Mouse (Mus musculus): ENCODE measurements at regions not wholly inside any gene's neighbourhood (a gene's known extent, or its start where the extent isn't known, plus 50 kb on each side); places are given as distances from the start of the nearest gene placed in this dataset.

- Histone ChIP-seq H3K9ac (ENCODE audit: low read depth, low read length) (no peak overlapping the region), H3K36me3 (ENCODE audit: control insufficient read depth, insufficient read depth) (no peaks in the 10 kb centered on the region), H3K4me3 (ENCODE audit: low read depth, low read length) (no peak overlapping the region), H3K9me3 (ENCODE audit: control insufficient read depth) (no peaks in the 10 kb centered on the region), H3K4me2 (replicated peaks; ENCODE audit: low read depth) (no peak overlapping the region), H3K4me1 (replicated peaks; ENCODE audit: control insufficient read depth, insufficient read depth, low read length) (no peaks in the 10 kb centered on the region), H3K27me3 (replicated peaks; ENCODE audit: control insufficient read depth, insufficient read depth, low read length) (no peaks in the 10 kb centered on the region), H3K27ac (ENCODE audit: low read depth, low read length) (no peak overlapping the region)
- ATAC-seq: no peak
- no peak for TF ChIP-seq CTCF (IDR thresholded peaks at IDR 0.05; ENCODE audit: low read depth)
- 90% methylated on average over 1 of the region's 1 CpGs for WGBS
These were observed 159.7 kb upstream of the Vwde start for GRCm38 (mm10) chr6:13384469-13384868.

GRCm38 (mm10) chr6:13383211-13383610 is 158.4 kb upstream of the Vwde start:
- Histone ChIP-seq H3K4me2 (replicated peaks; ENCODE audit: low read depth) (no peak overlapping the region), H3K27ac (ENCODE audit: low read depth, low read length) (no peak overlapping the region), H3K27me3 (replicated peaks; ENCODE audit: control insufficient read depth, insufficient read depth, low read length) (no peaks in the 10 kb centered on the region), H3K9ac (ENCODE audit: low read depth, low read length) (no peak overlapping the region), H3K9me3 (ENCODE audit: control insufficient read depth) (no peaks in the 10 kb centered on the region), H3K36me3 (ENCODE audit: control insufficient read depth, insufficient read depth) (no peaks in the 10 kb centered on the region), H3K4me1 (replicated peaks; ENCODE audit: control insufficient read depth, insufficient read depth, low read length) (no peaks in the 10 kb centered on the region), H3K4me3 (ENCODE audit: low read depth, low read length) (no peak overlapping the region)
- no peak for ATAC-seq
- no peak for TF ChIP-seq CTCF (IDR thresholded peaks at IDR 0.05; ENCODE audit: low read depth)
- WGBS: 69% methylated on average over 2 of the region's 2 CpGs

GRCm38 (mm10) chr6:13380819-13381218 is 156.1 kb upstream of the Vwde start:
- Histone ChIP-seq H3K9ac (ENCODE audit: low read depth, low read length) (no peak overlapping the region), H3K36me3 (ENCODE audit: control insufficient read depth, insufficient read depth) (no peaks in the 10 kb centered on the region), H3K27me3 (replicated peaks; ENCODE audit: control insufficient read depth, insufficient read depth, low read length) (no peaks in the 10 kb centered on the region), H3K4me3 (ENCODE audit: low read depth, low read length) (no peak overlapping the region), H3K27ac (ENCODE audit: low read depth, low read length) (no peak overlapping the region), H3K9me3 (ENCODE audit: control insufficient read depth) (no peaks in the 10 kb centered on the region), H3K4me2 (replicated peaks; ENCODE audit: low read depth) (no peak overlapping the region), H3K4me1 (replicated peaks; ENCODE audit: control insufficient read depth, insufficient read depth, low read length) (no peaks in the 10 kb centered on the region)
- WGBS: 54% methylated on average over 3 of the region's 3 CpGs
- no peak for ATAC-seq
- no peak for TF ChIP-seq CTCF (IDR thresholded peaks at IDR 0.05; ENCODE audit: low read depth)

- no peak overlapping the region for H3K4me3 ChIP-seq (ENCODE audit: low read depth, low read length)
- no peak overlapping the region for H3K4me2 ChIP-seq (replicated peaks; ENCODE audit: low read depth)
- H3K9ac ChIP-seq (ENCODE audit: low read depth, low read length): no peak overlapping the region
- H3K9me3 ChIP-seq (ENCODE audit: control insufficient read depth): no peaks in the 10 kb centered on the region
- H3K27ac ChIP-seq (ENCODE audit: low read depth, low read length): no peak overlapping the region
- H3K27me3 ChIP-seq (replicated peaks; ENCODE audit: control insufficient read depth, insufficient read depth, low read length): no peaks in the 10 kb centered on the region
- no peak for TF ChIP-seq CTCF (IDR thresholded peaks at IDR 0.05; ENCODE audit: low read depth)
- no peaks in the 10 kb centered on the region for H3K4me1 ChIP-seq (replicated peaks; ENCODE audit: control insufficient read depth, insufficient read depth, low read length)
- H3K36me3 ChIP-seq (ENCODE audit: control insufficient read depth, insufficient read depth): no peaks in the 10 kb centered on the region
- no peak for ATAC-seq
These were observed 155.0 kb upstream of the Vwde start for GRCm38 (mm10) chr6:13379727-13380126.

- Histone ChIP-seq H3K4me3 (ENCODE audit: low read depth, low read length) (no peak overlapping the region), H3K4me1 (replicated peaks; ENCODE audit: control insufficient read depth, insufficient read depth, low read length) (no peaks in the 10 kb centered on the region), H3K4me2 (replicated peaks; ENCODE audit: low read depth) (no peak overlapping the region), H3K27ac (ENCODE audit: low read depth, low read length) (no peak overlapping the region), H3K27me3 (replicated peaks; ENCODE audit: control insufficient read depth, insufficient read depth, low read length) (no peaks in the 10 kb centered on the region), H3K9ac (ENCODE audit: low read depth, low read length) (no peak overlapping the region), H3K36me3 (ENCODE audit: control insufficient read depth, insufficient read depth) (no peaks in the 10 kb centered on the region), H3K9me3 (ENCODE audit: control insufficient read depth) (no peaks in the 10 kb centered on the region)
- TF ChIP-seq CTCF (IDR thresholded peaks at IDR 0.05; ENCODE audit: low read depth): no peak
- ATAC-seq: no peak
- 81% methylated on average over 1 of the region's 1 CpGs for WGBS
These were observed 149.1 kb upstream of the Vwde start for GRCm38 (mm10) chr6:13373896-13374295.

- no peaks in the 10 kb centered on the region for H3K9me3 ChIP-seq (ENCODE audit: control insufficient read depth)
- H3K27me3 ChIP-seq (replicated peaks; ENCODE audit: control insufficient read depth, insufficient read depth, low read length): no peaks in the 10 kb centered on the region
- TF ChIP-seq CTCF (IDR thresholded peaks at IDR 0.05; ENCODE audit: low read depth): no peak
- no peaks in the 10 kb centered on the region for H3K4me1 ChIP-seq (replicated peaks; ENCODE audit: control insufficient read depth, insufficient read depth, low read length)
- no peak overlapping the region for H3K4me3 ChIP-seq (ENCODE audit: low read depth, low read length)
- ATAC-seq: no peak
- H3K27ac ChIP-seq (ENCODE audit: low read depth, low read length): no peak overlapping the region
- no peak overlapping the region for H3K9ac ChIP-seq (ENCODE audit: low read depth, low read length)
- no peak overlapping the region for H3K4me2 ChIP-seq (replicated peaks; ENCODE audit: low read depth)
- H3K36me3 ChIP-seq (ENCODE audit: control insufficient read depth, insufficient read depth): no peaks in the 10 kb centered on the region
These were observed 145.0 kb upstream of the Vwde start for GRCm38 (mm10) chr6:13369709-13370296.

Data from intestine, postnatal 0 days (tissue).